Mouse (Mus musculus): ENCODE data around the gene Pdhb. TPM values are rescaled to one million over a fixed set of nuclear protein-coding genes. Genes with fewer than 3 reads are reported as not detected.
"Not testable (repeated sequence)": the region's sequence is repeated elsewhere in the genome, so short reads cannot be mapped to it uniquely, and the experiment has no call there.

Pdhb gene
- total RNA-seq, 2 experiments from 2014 or later: 268 to 370 TPM

DNA sequence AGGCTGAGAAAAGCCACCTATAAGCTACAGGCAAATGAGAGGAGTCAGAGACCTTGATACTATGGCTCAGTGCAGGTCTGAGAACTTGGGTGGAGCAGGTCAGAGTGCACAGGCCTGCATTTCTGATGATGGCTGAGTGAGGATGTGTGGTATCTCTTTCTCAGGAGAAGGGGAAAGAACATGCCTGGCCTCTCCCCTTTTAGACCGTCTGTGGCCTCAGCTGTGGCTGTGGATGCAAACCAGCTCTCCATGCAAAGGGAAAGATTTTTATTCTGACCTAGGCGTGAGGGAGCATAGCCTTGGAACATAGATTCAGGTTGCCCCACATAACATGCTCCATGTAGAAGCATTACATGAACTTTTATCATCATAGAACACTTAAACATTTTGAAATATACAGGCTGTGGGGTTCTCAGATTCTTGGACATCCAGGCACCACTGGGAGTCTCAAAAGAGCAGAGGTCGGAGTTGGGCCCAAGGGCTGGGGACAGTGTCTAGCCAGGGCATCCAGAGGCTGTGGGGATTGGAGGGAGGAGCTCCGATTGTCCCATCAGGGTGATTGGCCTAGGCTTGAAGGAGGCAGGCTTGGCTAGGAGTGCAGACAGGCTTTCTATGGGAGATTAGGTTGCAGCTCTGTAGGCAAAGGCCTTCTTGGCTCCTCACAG is 7.7 kb upstream of the Pdhb start:
- no peak for TF ChIP-seq CTCF (IDR thresholded peaks at IDR 0.05)

DNA sequence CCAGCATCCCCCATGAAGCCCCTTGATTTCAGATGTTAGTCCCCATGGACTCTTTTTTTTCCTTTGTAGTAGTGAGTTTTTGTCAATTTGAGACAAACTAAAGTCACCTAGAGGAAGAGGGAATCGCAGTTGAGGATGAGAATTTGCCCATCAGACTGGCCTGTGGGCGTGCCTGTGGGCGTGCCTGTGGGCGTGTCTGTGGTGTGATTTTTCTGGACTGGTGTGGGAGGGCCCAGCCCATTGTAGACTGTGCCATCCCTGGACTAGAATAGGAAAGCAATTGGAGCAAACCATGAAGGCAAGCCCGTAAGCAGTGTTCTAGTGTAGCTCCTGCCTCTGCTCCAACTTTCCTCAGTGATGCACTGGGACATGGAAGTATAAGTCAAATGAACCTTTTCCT is 3.4 kb upstream of the Pdhb start:
- TF ChIP-seq CTCF (IDR thresholded peaks at IDR 0.05): no peak
- Histone ChIP-seq H3K27ac (no peak overlapping the region), H3K4me3 (no peak overlapping the region)
- no peak for DNase-seq
- intact Hi-C loops (cut with DNase I): no loop called here

More for the DNA sequence above, 7.7 kb upstream of the Pdhb start:
- intact Hi-C loops (cut with DNase I): no loop called here
- H3K4me3 ChIP-seq: no peak overlapping the region
- no peak for DNase-seq
- H3K27ac ChIP-seq: no peak overlapping the region

DNA sequence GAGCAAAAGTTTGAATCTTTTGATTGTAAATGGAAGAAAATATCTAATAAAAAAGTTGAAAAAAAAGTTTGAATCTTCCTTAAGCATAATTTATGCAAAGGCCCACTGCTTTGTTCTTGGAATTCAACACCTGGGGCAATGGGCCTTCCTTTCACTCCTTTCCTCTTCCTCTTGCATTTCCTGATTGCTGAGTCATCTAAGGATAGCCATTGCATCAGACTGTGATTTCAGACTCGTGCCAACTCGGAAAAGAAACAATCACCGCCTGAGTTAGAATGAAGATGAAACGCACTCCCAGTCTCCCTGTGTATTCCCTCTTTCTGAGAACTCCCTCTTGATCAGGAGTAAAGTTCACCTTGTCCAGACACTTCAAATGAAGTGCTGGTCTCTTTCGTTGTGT is 1.8 kb upstream of the Pdhb start:
- TF ChIP-seq CTCF (IDR thresholded peaks at IDR 0.05): no peak
- DNase-seq: no peak
- Histone ChIP-seq H3K4me3 (no peak overlapping the region), H3K27ac (no peak overlapping the region)
- intact Hi-C loops (cut with DNase I): loop anchor here (5.0 kb wide), 1 partner anchor 77 kb away; the partner anchor contains the start of gene Pxk

DNA sequence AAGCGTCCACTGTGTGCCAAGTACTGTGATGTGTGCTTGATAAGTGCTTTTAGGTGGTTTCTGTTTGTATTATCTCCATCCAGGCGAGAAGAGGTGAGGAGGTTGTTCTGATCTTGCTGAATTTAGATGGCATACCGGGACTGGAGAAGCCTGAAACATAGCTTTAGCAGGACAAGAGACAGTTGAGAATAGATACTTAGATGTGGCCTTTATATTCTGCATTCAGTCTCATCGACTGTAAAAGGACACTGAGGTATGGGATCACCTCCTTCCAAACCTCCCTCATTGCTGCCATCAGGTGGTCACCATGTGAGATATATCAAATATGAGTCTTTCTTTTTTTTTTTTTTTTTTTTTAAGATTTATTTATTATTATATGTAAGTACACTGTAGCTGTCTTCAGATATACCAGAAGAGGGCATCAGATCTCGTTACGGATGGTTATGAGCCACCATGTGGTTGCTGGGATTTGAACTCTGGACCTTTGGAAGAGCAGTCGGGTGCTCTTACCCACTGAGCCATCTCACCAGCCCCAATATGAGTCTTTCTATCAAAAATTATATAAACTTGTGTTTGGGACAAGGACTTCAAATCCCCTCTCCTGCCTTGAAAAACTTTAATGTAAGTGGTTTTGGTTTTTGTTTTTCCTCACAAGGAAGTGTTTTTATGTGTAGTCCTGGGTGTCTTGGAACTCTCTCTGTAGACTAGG is 871 bp upstream of the Pdhb start:
- peak overlapping the region; percentile 98 for H3K27ac ChIP-seq
- DNase-seq: not testable (repeated sequence)
- H3K4me3 ChIP-seq: peak overlapping the region; percentile 86
- intact Hi-C loops (cut with DNase I): loop anchor here (2.0 to 5.0 kb wide), 3 partner anchors 41 to 93 kb away; partner anchors contain the start of genes Kctd6, Pxk and Rpp14
- TF ChIP-seq CTCF (IDR thresholded peaks at IDR 0.05): peak; percentile 33

DNA sequence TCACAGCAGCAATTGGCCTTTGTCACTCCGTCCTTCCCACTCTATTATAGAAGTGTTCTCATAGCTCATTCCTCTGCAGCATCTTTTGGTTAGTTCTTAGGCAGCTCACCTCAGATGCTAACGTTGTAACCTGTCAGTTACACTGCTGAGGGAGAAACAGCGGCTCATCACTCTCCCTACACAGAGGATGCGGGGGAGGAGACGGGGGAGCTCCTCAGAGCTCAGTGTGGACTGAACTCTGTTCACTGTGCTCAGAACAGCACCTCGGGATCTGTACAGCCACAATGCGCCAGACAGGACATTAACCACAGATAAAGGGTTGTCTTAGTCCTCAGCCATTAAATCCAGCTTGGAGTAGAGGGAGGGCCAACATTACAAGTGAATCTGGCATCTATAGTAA is 8.4 kb downstream of the Pdhb start:
- no peak overlapping the region for H3K27ac ChIP-seq
- no peak overlapping the region for H3K4me3 ChIP-seq
- DNase-seq: no peak
- intact Hi-C loops (cut with DNase I): loop anchor here (5.0 to 10.0 kb wide), 2 partner anchors 72 to 200 kb away; no protein-coding TSS in a partner anchor
- no peak for TF ChIP-seq CTCF (IDR thresholded peaks at IDR 0.05)

DNA sequence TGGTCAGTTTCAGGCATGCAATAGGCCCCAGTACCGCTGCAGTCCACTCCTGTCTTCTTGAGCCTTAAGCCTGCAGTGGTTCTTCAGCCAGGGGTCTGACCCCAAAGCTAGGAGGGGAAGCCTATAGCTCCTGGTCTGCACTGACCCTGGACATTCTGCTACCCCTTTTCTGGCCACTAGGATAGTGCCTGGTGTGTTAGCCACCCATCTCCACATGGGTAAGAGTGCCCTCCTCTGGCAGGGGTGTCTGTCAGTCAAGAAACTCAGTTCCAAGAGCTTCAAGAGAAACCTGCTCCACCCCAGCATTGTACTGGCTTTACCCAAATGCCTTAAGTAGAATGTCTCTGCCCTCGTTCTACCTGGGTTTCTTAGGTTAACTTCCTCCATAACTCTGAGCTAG is 11.0 kb downstream of the Pdhb start:
- intact Hi-C loops (cut with DNase I): loop anchor here (5.0 to 10.0 kb wide), 2 partner anchors 69 to 197 kb away; no protein-coding TSS in a partner anchor
- DNase-seq: peak; percentile 63
- TF ChIP-seq CTCF (IDR thresholded peaks at IDR 0.05): peak; percentile 66

DNA sequence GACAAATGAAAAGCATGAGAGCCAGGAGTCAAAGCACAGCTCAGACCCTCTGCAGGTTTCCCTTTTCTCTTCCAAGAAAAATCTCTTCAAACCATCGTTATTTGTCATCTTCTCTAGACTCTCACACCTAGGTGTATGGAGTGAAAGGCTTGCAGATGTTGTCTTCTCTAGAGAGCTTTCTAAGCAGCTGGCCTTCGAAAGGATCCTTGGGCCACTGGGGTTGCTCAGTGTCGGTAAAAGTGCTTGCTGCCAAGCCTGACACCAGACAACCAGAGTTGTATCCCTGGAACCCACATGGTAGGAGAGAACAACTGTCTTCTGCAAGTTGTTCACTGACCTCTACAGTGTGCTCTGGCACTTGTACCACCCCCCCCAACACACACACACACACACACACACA is 13.7 kb downstream of the Pdhb start:
- intact Hi-C loops (cut with DNase I): no loop called here
- DNase-seq: no peak
- TF ChIP-seq CTCF (IDR thresholded peaks at IDR 0.05): no peak
- Histone ChIP-seq H3K4me3 (no peak overlapping the region), H3K27ac (no peak overlapping the region)

More for the DNA sequence above, 11.0 kb downstream of the Pdhb start:
- Histone ChIP-seq H3K4me3 (no peak overlapping the region), H3K27ac (no peak overlapping the region)

DNA sequence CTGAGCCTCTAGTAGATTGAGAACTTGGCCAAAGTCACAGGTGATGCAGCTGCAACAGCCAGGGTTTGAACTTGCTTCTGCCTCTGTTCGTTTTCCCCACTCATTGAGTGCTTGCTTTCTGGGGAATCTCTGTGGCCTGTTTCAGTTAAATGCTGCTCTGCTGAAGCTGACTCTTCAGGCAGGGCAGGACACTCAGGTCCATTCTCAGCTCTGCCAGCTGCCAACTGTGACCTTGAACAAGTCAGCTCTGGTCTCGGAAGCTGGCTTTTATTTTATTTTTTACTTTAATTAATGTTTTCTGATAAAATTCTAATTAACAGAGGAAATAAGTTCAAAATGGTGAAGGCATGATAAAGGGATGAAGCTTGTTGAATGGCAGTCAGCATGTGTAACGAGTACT is 14.1 kb downstream of the Pdhb start:
- DNase-seq: no peak
- intact Hi-C loops (cut with DNase I): no loop called here
- no peak overlapping the region for H3K27ac ChIP-seq
- no peak for TF ChIP-seq CTCF (IDR thresholded peaks at IDR 0.05)
- no peak overlapping the region for H3K4me3 ChIP-seq

DNA sequence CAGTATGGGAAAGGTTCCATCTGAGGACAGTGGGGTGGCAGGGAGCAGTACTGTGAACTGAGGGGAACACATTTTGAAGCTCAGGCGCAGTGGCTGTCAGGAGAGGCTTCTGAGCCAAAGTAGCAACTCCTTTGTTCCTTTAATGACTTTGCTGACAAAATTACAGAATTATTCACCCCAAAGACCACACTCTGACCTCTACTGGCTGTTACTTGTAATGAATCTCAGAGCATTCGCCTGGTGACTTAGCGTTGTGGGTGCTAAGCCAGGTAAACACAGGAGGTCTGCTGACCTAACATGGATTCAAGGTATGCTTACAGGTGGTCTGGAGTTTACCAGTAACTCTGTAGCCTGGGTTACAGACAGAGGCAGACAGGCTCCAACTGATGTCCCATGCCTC is 15.9 kb downstream of the Pdhb start:
- no peak for DNase-seq
- intact Hi-C loops (cut with DNase I): no loop called here
- Histone ChIP-seq H3K4me3 (no peak overlapping the region), H3K27ac (no peak overlapping the region)
- peak; percentile 40 for TF ChIP-seq CTCF (IDR thresholded peaks at IDR 0.05)

DNA sequence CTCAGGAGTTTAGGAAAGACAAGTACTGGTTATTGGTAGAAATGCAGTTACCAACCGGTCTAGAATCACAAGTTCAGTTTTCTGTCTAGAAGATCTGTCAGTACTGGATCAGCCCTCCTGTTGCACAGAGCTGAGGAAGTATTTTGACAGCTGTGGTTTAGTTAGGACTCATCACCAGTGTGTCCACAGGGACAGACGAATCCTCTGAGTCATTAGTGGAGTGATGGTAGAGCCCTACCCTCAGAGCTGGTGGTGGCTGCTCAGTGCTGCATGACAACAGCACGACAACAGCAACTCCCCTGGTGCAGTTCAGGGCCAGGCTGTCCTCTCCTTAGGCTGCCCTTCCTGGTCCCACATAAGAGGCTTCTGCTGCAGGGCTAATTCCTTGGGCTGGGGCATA is 18.8 kb downstream of the Pdhb start:
- no peak for TF ChIP-seq CTCF (IDR thresholded peaks at IDR 0.05)
- DNase-seq: no peak
- intact Hi-C loops (cut with DNase I): no loop called here
- no peak overlapping the region for H3K27ac ChIP-seq
- no peak overlapping the region for H3K4me3 ChIP-seq

DNA sequence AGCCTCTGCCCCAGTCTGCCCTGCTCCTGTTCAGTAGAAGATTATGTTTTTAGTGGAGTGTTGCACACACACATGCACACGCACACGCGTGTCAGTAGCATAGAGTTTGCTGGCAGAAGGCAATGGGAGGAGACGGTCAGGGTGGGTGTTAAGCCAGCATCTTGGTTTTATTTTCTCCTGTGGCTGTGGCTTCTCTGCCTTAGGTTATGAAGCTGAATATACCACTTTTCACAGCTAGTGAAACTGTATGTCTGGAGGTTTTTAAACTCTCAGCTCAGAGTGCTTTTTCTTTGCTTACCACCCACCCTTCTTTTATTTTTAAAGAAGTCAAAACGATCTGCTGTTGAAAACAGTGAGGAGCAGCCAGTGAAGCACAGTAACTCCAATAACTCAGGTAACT is 21.1 kb downstream of the Pdhb start:
- TF ChIP-seq CTCF (IDR thresholded peaks at IDR 0.05): no peak
- no peak overlapping the region for H3K4me3 ChIP-seq
- no peak for DNase-seq
- H3K27ac ChIP-seq: no peak overlapping the region
- intact Hi-C loops (cut with DNase I): no loop called here

DNA sequence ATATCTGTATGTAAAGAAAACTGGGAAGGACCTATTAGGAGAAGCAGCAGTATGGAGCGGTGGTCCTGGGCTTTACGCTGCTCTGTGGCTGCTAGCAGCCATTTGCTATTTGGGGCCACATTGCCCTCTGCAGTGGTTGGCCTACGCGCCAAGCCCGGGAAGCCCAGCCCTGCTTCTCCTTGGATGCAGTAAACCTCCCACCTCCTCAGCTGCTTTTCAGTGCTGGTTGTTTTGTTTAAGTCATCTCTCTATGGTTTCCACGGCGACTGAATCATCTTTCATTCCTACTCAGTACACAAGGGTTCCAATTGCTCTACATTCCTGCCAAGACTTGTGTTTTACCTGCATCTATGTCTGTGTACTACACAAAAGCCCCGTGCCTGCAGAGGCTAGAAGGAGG is 24.0 kb downstream of the Pdhb start:
- TF ChIP-seq CTCF (IDR thresholded peaks at IDR 0.05): no peak
- no peak for DNase-seq
- intact Hi-C loops (cut with DNase I): no loop called here
- Histone ChIP-seq H3K27ac (no peak overlapping the region), H3K4me3 (no peak overlapping the region)

DNA sequence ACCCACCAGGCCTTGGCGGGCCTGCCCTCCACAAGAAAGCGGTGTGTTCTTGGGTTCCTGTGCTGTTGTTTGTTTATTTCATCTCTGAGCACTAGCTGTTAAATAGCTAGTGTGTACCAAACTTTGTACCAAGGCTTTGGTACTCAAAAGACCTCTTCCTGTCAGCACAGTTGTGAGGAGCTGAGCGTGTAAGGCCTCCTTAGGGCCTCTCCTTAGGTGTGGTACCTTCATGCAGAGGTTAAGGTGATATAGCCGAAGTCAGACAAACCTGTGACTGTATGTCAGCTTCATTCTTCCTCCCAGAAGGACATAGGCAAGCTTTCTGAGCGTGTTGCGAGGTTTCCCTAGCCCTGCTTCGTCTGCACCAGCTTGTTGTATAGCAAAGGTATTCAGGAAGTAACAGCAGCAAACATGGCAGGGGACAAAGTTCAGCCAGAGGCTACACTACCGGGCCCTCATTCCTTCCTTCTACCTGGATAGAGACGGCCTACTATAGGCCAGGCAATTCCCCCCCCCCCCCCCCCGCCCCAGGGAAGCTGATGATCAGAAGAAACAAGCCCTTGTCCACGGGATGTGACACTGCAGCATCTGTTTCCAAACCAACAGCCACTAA is 26.1 kb downstream of the Pdhb start:
- H3K27ac ChIP-seq: no peak overlapping the region
- no peak for DNase-seq
- intact Hi-C loops (cut with DNase I): no loop called here
- H3K4me3 ChIP-seq: no peak overlapping the region
- no peak for TF ChIP-seq CTCF (IDR thresholded peaks at IDR 0.05)
